Mouse (Mus musculus): ENCODE measurements around the gene Schip1. TPM values are rescaled to one million over a fixed set of nuclear protein-coding genes. Genes with fewer than 3 reads are reported as not detected.

Schip1 gene
- polyA plus RNA-seq, 1 experiment from 2014 or later = 48.0 TPM

- 89% methylated on average over 4 of the region's 4 CpGs for WGBS
- Histone ChIP-seq H3K4me3 (no peak overlapping the region), H3K27ac (no peak overlapping the region), H3K9me3 (no peaks in the 10 kb centered on the region), H3K27me3 (ENCODE audit: poor library complexity, severe bottlenecking) (no peaks in the 10 kb centered on the region), H3K36me3 (replicated peaks) (no peaks in the 10 kb centered on the region), H3K4me1 (peaks cover under 1% of the 10 kb centered on the region; the same call in 1 of the 2 replicates)
- no peak for DNase-seq (ENCODE audit: extremely low spot score, low spot score)
These were observed 355.2 kb downstream of the Schip1 start for GRCm38 (mm10) chr3:68419792-68420191.

- no peak for DNase-seq (ENCODE audit: extremely low spot score, low spot score)
- Histone ChIP-seq H3K27ac (no peak overlapping the region), H3K4me1 (peaks cover 5% of the 10 kb centered on the region; the same call in 1 of the 2 replicates), H3K36me3 (replicated peaks) (no peaks in the 10 kb centered on the region), H3K4me3 (no peak overlapping the region), H3K27me3 (ENCODE audit: poor library complexity, severe bottlenecking) (no peaks in the 10 kb centered on the region), H3K9me3 (no peaks in the 10 kb centered on the region)
- WGBS = 94% methylated on average over 2 of the region's 2 CpGs
These were observed 356.3 kb downstream of the Schip1 start for GRCm38 (mm10) chr3:68420927-68421326.

GRCm38 (mm10) chr3:68421849-68422248 is 357.2 kb downstream of the Schip1 start:
- no peaks in the 10 kb centered on the region for H3K9me3 ChIP-seq
- H3K4me1 ChIP-seq = peaks cover 5% of the 10 kb centered on the region; the same call in 1 of the 2 replicates
- H3K36me3 ChIP-seq (replicated peaks) = no peaks in the 10 kb centered on the region
- no peak overlapping the region for H3K4me3 ChIP-seq
- 91% methylated on average over 2 of the region's 2 CpGs for WGBS
- no peak overlapping the region for H3K27ac ChIP-seq
- DNase-seq (ENCODE audit: extremely low spot score, low spot score) = no peak
- no peaks in the 10 kb centered on the region for H3K27me3 ChIP-seq (ENCODE audit: poor library complexity, severe bottlenecking)

GRCm38 (mm10) chr3:68428081-68428480 is 363.5 kb downstream of the Schip1 start:
- Histone ChIP-seq H3K36me3 (replicated peaks) (no peaks in the 10 kb centered on the region), H3K27ac (no peak overlapping the region), H3K4me1 (peaks cover 5% of the 10 kb centered on the region; the same call in 1 of the 2 replicates), H3K27me3 (ENCODE audit: poor library complexity, severe bottlenecking) (peaks cover 11% of the 10 kb centered on the region; the same call in 1 of the 2 replicates), H3K4me3 (no peak overlapping the region), H3K9me3 (no peaks in the 10 kb centered on the region)
- WGBS = 85% methylated on average over 5 of the region's 5 CpGs
- DNase-seq (ENCODE audit: extremely low spot score, low spot score) = no peak

GRCm38 (mm10) chr3:68434435-68434834 is 369.8 kb downstream of the Schip1 start:
- 44% methylated on average over 7 of the region's 7 CpGs for WGBS
- peaks cover 16% of the 10 kb centered on the region for H3K4me1 ChIP-seq
- peaks cover 24% of the 10 kb centered on the region for H3K27me3 ChIP-seq (ENCODE audit: poor library complexity, severe bottlenecking)
- H3K4me3 ChIP-seq = no peak overlapping the region
- no peaks in the 10 kb centered on the region for H3K36me3 ChIP-seq (replicated peaks)
- no peak overlapping the region for H3K27ac ChIP-seq
- no peak for DNase-seq (ENCODE audit: extremely low spot score, low spot score)
- no peaks in the 10 kb centered on the region for H3K9me3 ChIP-seq

- H3K27ac ChIP-seq = no peak overlapping the region
- no peaks in the 10 kb centered on the region for H3K36me3 ChIP-seq (replicated peaks)
- H3K4me3 ChIP-seq = no peak overlapping the region
- H3K4me1 ChIP-seq = peaks cover 16% of the 10 kb centered on the region
- H3K27me3 ChIP-seq (ENCODE audit: poor library complexity, severe bottlenecking) = peaks cover 24% of the 10 kb centered on the region
- WGBS = 65% methylated on average over 2 of the region's 2 CpGs
- no peak for DNase-seq (ENCODE audit: extremely low spot score, low spot score)
- H3K9me3 ChIP-seq = no peaks in the 10 kb centered on the region
These were observed 370.3 kb downstream of the Schip1 start for GRCm38 (mm10) chr3:68434897-68435296.

- Histone ChIP-seq H3K36me3 (replicated peaks) (no peaks in the 10 kb centered on the region), H3K9me3 (no peaks in the 10 kb centered on the region), H3K27ac (no peak overlapping the region), H3K4me3 (no peak overlapping the region), H3K4me1 (peaks cover 11% of the 10 kb centered on the region), H3K27me3 (ENCODE audit: poor library complexity, severe bottlenecking) (no peaks in the 10 kb centered on the region)
- 81% methylated on average over 2 of the region's 2 CpGs for WGBS
- DNase-seq (ENCODE audit: extremely low spot score, low spot score) = no peak
These were observed 383.9 kb downstream of the Schip1 start for GRCm38 (mm10) chr3:68448480-68448879.

- no peak overlapping the region for H3K4me3 ChIP-seq
- peaks cover 14% of the 10 kb centered on the region for H3K4me1 ChIP-seq
- WGBS = 92% methylated on average over 1 of the region's 1 CpGs
- no peak overlapping the region for H3K27ac ChIP-seq
- H3K36me3 ChIP-seq (replicated peaks) = no peaks in the 10 kb centered on the region
- no peak for DNase-seq (ENCODE audit: extremely low spot score, low spot score)
- no peaks in the 10 kb centered on the region for H3K27me3 ChIP-seq (ENCODE audit: poor library complexity, severe bottlenecking)
- no peaks in the 10 kb centered on the region for H3K9me3 ChIP-seq
These were observed 387.0 kb downstream of the Schip1 start for GRCm38 (mm10) chr3:68451634-68452033.

- peak; percentile 24 for DNase-seq (ENCODE audit: extremely low spot score, low spot score)
- Histone ChIP-seq H3K9me3 (no peaks in the 10 kb centered on the region), H3K4me1 (peaks cover 14% of the 10 kb centered on the region), H3K36me3 (replicated peaks) (no peaks in the 10 kb centered on the region), H3K27me3 (ENCODE audit: poor library complexity, severe bottlenecking) (no peaks in the 10 kb centered on the region), H3K4me3 (no peak overlapping the region), H3K27ac (peak overlapping the region; percentile 16; the same call in 1 of the 2 replicates)
- 34% methylated on average over 5 of the region's 5 CpGs for WGBS
These were observed 388.7 kb downstream of the Schip1 start for GRCm38 (mm10) chr3:68453266-68453665.

- Histone ChIP-seq H3K36me3 (replicated peaks) (no peaks in the 10 kb centered on the region), H3K27me3 (ENCODE audit: poor library complexity, severe bottlenecking) (no peaks in the 10 kb centered on the region), H3K27ac (peak overlapping the region; percentile 16; the same call in 1 of the 2 replicates), H3K9me3 (no peaks in the 10 kb centered on the region), H3K4me3 (no peak overlapping the region), H3K4me1 (peaks cover 14% of the 10 kb centered on the region)
- WGBS = 51% methylated on average over 10 of the region's 10 CpGs
- no peak for DNase-seq (ENCODE audit: extremely low spot score, low spot score)
These were observed 389.3 kb downstream of the Schip1 start for GRCm38 (mm10) chr3:68453719-68454455.

- no peaks in the 10 kb centered on the region for H3K27me3 ChIP-seq (ENCODE audit: poor library complexity, severe bottlenecking)
- no peak overlapping the region for H3K27ac ChIP-seq
- H3K9me3 ChIP-seq = no peaks in the 10 kb centered on the region
- H3K4me1 ChIP-seq = peaks cover 44% of the 10 kb centered on the region
- H3K4me3 ChIP-seq = no peak overlapping the region
- no peak for DNase-seq (ENCODE audit: extremely low spot score, low spot score)
- 36% methylated on average over 5 of the region's 5 CpGs for WGBS
- H3K36me3 ChIP-seq (replicated peaks) = no peaks in the 10 kb centered on the region
These were observed 402.0 kb downstream of the Schip1 start for GRCm38 (mm10) chr3:68466643-68467042.

- WGBS = 1% methylated on average over 10 of the region's 10 CpGs
- Histone ChIP-seq H3K27me3 (ENCODE audit: poor library complexity, severe bottlenecking) (no peaks in the 10 kb centered on the region), H3K27ac (peak overlapping the region; percentile 70), H3K4me3 (peak overlapping the region; percentile 45), H3K36me3 (replicated peaks) (no peaks in the 10 kb centered on the region), H3K4me1 (peaks cover 44% of the 10 kb centered on the region), H3K9me3 (no peaks in the 10 kb centered on the region)
- peak; percentile 50 for DNase-seq (ENCODE audit: extremely low spot score, low spot score)
These were observed 403.5 kb downstream of the Schip1 start for GRCm38 (mm10) chr3:68467941-68468687.

GRCm38 (mm10) chr3:68469643-68470042 is 405.0 kb downstream of the Schip1 start:
- H3K27me3 ChIP-seq (ENCODE audit: poor library complexity, severe bottlenecking) = no peaks in the 10 kb centered on the region
- H3K36me3 ChIP-seq (replicated peaks) = no peaks in the 10 kb centered on the region
- H3K27ac ChIP-seq = no peak overlapping the region
- 90% methylated on average over 1 of the region's 1 CpGs for WGBS
- H3K4me1 ChIP-seq = peaks cover 44% of the 10 kb centered on the region
- H3K9me3 ChIP-seq = no peaks in the 10 kb centered on the region
- H3K4me3 ChIP-seq = no peak overlapping the region
- no peak for DNase-seq (ENCODE audit: extremely low spot score, low spot score)

All from forebrain, embryonic 10.5 days (tissue).